Mouse (Mus musculus): ENCODE measurements around the gene Usp12. TPM values are rescaled to one million over a fixed set of nuclear protein-coding genes. Genes with fewer than 3 reads are reported as not detected.

Usp12 gene
- polyA plus RNA-seq, 1 experiment from 2014 or later: 7.8 TPM

- peak; percentile 85 for ATAC-seq (ENCODE audit: low read depth)
Measured at GRCm38 (mm10) chr5:146692976-146693361, 101.8 kb downstream of the Usp12 start.

GRCm38 (mm10) chr5:146692361-146692975, 102.3 kb downstream of the Usp12 start:
- Histone ChIP-seq H3K9ac (peak overlapping the region; percentile 64), H3K36me3 (no peaks in the 10 kb centered on the region), H3K4me2 (peak overlapping the region; percentile 58), H3K27ac (peak overlapping the region; percentile 88), H3K4me3 (replicated peaks) (0 out of 2 replicates have a peak overlapping the region, but pooled peaks have one; percentile 1), H3K9me3 (replicated peaks) (no peaks in the 10 kb centered on the region), H3K4me1 (replicated peaks) (peaks cover 73% of the 10 kb centered on the region), H3K27me3 (no peaks in the 10 kb centered on the region)
- DNase-seq (peak; percentile 29), ATAC-seq (ENCODE audit: low read depth) (peak; percentile 58)
- WGBS (ENCODE audit: insufficient replicate concordance): 23% methylated on average over 7 of the region's 7 CpGs

More at GRCm38 (mm10) chr5:146692976-146693361, 101.8 kb downstream of the Usp12 start:
- Histone ChIP-seq H3K27ac (peak overlapping the region; percentile 88), H3K9ac (peak overlapping the region; percentile 64), H3K4me3 (replicated peaks) (0 out of 2 replicates have a peak overlapping the region, but pooled peaks have one; percentile 1), H3K27me3 (no peaks in the 10 kb centered on the region), H3K36me3 (no peaks in the 10 kb centered on the region), H3K4me1 (replicated peaks) (peaks cover 73% of the 10 kb centered on the region), H3K4me2 (peak overlapping the region; percentile 58), H3K9me3 (replicated peaks) (no peaks in the 10 kb centered on the region)
- peak; percentile 63 for DNase-seq
- 7% methylated on average over 5 of the region's 5 CpGs for whole genome bisulfite sequencing (ENCODE audit: insufficient replicate concordance)

GRCm38 (mm10) chr5:146691745-146692144, 103.1 kb downstream of the Usp12 start:
- Histone ChIP-seq H3K4me2 (peak overlapping the region; percentile 58; the same call in 1 of the 2 replicates), H3K4me3 (replicated peaks) (no peak overlapping the region), H3K27me3 (no peaks in the 10 kb centered on the region), H3K4me1 (replicated peaks) (peaks cover 72% of the 10 kb centered on the region), H3K36me3 (no peaks in the 10 kb centered on the region), H3K9me3 (replicated peaks) (no peaks in the 10 kb centered on the region), H3K27ac (peak overlapping the region; percentile 88), H3K9ac (peak overlapping the region; percentile 64)
- DNase-seq (peak; percentile 64), ATAC-seq (ENCODE audit: low read depth) (peak; percentile 47)
- WGBS (ENCODE audit: insufficient replicate concordance): 45% methylated on average over 8 of the region's 8 CpGs

- Histone ChIP-seq H3K9ac (no peak overlapping the region), H3K27me3 (peaks cover 6% of the 10 kb centered on the region; the same call in 1 of the 2 replicates), H3K9me3 (replicated peaks) (no peaks in the 10 kb centered on the region), H3K4me3 (replicated peaks) (peak overlapping the region; percentile 7; the same call in 1 of the 2 replicates), H3K27ac (peak overlapping the region; percentile 73), H3K36me3 (no peaks in the 10 kb centered on the region), H3K4me1 (replicated peaks) (peaks cover 65% of the 10 kb centered on the region), H3K4me2 (peak overlapping the region; percentile 46)
- WGBS (ENCODE audit: insufficient replicate concordance): 59% methylated on average over 17 of the region's 17 CpGs
- DNase-seq: no peak
- ATAC-seq (ENCODE audit: low read depth): peak; percentile 55
Measured at GRCm38 (mm10) chr5:146687541-146688313, 107.1 kb downstream of the Usp12 start.

- Histone ChIP-seq H3K27me3 (peaks cover 6% of the 10 kb centered on the region; the same call in 1 of the 2 replicates), H3K4me2 (peak overlapping the region; percentile 46), H3K9ac (no peak overlapping the region), H3K36me3 (no peaks in the 10 kb centered on the region), H3K27ac (peak overlapping the region; percentile 73), H3K9me3 (replicated peaks) (no peaks in the 10 kb centered on the region), H3K4me3 (replicated peaks) (peak overlapping the region; percentile 8; the same call in 1 of the 2 replicates), H3K4me1 (replicated peaks) (peaks cover 65% of the 10 kb centered on the region)
- WGBS (ENCODE audit: insufficient replicate concordance): 75% methylated on average over 12 of the region's 12 CpGs
- DNase-seq: no peak
- no peak for ATAC-seq (ENCODE audit: low read depth)
Measured at GRCm38 (mm10) chr5:146686954-146687353, 107.9 kb downstream of the Usp12 start.

Other genes starting within 250 kb of the Usp12 start
- gene Gm3415, start 238.9 kb downstream of the Usp12 start, polyA plus RNA-seq (2015; fragmentation: Nextera tagmentation; extraction: Ambion mirVana): not detected in 2 replicates
- gene Gpr12, start 209.8 kb downstream of the Usp12 start, polyA plus RNA-seq (2015; fragmentation: Nextera tagmentation; extraction: Ambion mirVana): 0.08 and 0.13 TPM in 2 replicates
- 460 and 482 TPM in 2 replicates for gene Rpl21, start 37.9 kb upstream of the Usp12 start, polyA plus RNA-seq (2015; fragmentation: Nextera tagmentation; extraction: Ambion mirVana)
- gene Rasl11a, start 50.1 kb upstream of the Usp12 start, polyA plus RNA-seq (2015; fragmentation: Nextera tagmentation; extraction: Ambion mirVana): 2.9 and 3.1 TPM in 2 replicates
- 77.0 and 84.6 TPM in 2 replicates for gene Gtf3a, start 153.7 kb upstream of the Usp12 start, polyA plus RNA-seq (2015; fragmentation: Nextera tagmentation; extraction: Ambion mirVana)
- 14.7 and 15.3 TPM in 2 replicates for gene Mtif3, start 168.8 kb upstream of the Usp12 start, polyA plus RNA-seq (2015; fragmentation: Nextera tagmentation; extraction: Ambion mirVana)

All from liver, embryonic 13.5 days (tissue).